Mouse (Mus musculus) mature B cell (primary cell): ENCODE measurements around the gene Cpeb4.

ENCODE experiments used
- in situ Hi-C: fragments of 300-500 bp; cut with MboI; formaldehyde crosslinking; loops from 2 replicates; pipeline ENCODE4 v1.14.3; 2019

The Cpeb4 gene

DNA sequence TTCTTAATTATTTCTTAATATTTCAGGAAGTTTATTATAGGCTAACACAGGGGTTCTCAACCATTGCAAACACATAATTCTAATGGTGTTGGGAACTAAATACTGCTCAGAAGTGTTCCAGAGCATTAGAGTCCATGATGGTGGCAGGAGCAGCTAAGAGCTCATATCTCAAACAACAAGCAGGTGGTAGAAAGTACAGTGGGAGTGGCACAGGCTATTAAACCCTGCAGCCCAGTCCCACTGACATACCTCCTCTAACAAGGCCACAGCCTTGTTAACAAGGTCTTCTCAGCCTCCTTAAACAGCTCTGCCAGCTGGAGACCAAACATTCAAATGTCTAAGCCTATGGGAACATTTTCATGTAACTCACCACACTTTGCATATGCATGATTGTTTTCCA, 27.2 kb downstream of the Cpeb4 start:
- in situ Hi-C loops: no loop called here

DNA sequence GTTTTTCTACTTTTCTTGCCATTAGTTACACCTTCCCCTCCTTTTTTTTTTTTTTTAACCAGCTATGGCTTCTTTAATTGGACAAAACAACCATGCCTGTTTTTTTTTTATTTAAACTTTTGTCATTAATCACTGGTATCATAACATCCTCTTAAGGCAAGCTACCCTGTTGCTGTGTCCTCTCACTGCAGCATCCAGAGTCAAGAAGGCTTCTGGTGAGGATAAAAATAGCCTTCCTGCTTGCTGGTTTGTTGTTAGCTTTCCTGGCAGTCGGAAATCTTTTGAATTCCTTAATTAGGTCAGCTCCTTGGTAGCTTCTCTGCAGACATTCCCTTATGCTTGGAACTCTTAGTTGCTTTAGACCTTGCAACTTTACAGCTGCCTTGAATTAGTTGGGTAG, 28.7 kb downstream of the Cpeb4 start:
- in situ Hi-C loops: no loop called here

DNA sequence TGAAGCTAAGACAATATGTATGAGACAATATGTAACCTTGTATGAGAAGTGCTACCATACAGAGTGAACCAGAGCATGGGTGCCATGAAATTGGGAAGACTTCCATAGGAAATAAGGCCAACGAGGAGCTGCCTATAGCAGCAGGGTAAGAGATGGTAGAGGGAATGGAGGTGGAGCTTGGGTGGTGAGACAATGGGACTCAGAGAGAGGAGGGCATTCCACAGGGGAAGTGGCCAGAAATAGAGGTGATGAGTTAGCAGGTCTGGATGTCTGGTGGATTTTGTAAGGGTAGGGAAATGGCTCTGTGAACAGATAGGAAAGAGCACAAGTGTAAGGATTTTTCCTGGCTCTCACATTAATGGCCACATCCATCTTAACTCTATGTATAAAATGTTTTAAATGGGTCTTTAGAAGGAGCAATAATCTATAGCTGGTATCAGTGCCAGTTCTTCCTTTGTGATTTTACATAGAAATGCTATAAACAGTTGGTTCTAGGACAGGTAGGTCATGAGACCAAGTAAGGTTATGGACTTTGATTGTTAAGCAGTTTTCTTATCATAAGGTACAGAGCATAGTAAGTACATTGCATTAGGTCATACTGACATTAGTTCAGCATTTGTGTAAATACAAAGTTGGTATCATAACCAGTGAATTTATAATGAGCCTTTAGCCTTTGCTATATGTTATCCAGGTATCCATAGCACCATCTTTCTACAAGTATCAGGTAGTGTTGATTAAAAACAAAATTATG, 30.4 kb downstream of the Cpeb4 start:
- in situ Hi-C loops: no loop called here

DNA sequence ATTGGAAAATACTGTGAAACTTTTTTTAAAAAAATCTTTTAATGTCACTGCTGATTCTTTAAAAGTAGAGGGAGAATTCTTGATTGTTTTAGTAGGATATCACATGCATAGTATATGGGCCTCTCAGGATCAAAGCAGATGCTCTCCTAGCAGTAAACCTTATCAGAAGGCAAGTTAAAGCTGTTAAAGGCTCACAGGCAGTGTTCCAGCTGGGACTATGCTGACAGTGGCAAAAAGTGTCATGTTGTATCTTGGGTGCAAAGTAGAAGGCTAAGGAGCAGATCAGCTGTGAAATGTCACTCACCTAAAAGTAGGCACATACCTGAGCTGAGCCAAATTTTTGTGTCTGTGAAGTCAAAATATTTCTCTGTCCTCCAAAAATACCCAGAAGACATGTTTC, 34.5 kb downstream of the Cpeb4 start:
- in situ Hi-C loops: no loop called here

DNA sequence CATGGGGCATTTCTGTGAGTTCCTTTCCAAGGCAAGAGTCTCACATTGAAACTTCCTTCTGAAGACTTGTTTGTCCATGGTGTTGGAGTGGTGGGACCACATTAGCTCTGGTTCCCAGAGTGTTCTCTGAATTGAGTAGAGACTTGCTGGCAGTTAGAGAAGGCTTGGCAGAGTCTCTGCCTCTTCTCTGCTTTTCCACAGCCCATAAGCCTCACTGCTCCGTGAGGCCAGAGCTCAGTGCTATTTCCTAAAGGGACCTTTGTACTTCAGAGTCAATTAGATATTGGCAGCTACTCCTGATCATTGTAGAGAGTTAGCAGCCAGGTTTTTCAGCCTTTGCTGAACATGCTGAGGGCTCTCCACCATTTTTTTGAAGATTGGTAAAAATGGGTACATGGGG, 35.6 kb downstream of the Cpeb4 start:
- in situ Hi-C loops: no loop called here

DNA sequence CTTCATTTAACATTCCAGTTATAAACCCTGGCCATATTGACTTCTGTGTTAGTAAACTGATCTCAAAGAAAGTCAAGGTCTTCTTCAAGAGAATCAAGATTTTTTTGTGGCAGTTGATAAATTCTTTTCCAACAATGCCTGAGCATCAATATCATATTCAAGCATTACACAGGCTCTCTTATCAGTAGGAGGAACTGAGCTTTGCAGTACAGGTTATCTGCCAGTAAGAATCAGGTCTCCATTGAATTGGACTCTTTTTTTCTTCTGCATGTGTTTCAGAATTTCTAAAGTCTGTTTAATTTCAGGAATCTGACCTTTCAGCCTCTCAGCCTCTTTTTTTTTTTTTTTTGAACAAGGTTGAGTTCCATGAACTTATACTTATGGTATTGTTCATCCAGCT, 40.9 kb downstream of the Cpeb4 start:
- in situ Hi-C loops: no loop called here

DNA sequence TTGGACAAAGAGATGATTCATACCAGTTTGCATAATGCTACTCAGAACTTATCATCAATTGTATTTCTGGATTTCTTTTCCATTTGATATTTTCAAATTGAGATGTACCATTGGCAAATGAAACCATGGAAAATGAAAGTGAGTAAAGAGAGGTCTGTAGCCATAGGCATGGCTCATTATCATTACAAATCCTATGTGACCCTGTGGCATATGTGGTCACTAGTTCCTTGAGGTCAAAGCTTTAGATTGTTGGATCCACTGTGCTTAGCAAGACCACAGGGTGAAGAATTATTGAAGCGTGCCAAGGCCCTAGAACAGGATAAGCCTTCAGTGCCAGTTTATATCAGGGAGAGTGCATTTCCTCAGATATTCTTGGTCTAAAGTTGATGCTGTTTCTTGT, 45.8 kb downstream of the Cpeb4 start:
- in situ Hi-C loops: no loop called here

DNA sequence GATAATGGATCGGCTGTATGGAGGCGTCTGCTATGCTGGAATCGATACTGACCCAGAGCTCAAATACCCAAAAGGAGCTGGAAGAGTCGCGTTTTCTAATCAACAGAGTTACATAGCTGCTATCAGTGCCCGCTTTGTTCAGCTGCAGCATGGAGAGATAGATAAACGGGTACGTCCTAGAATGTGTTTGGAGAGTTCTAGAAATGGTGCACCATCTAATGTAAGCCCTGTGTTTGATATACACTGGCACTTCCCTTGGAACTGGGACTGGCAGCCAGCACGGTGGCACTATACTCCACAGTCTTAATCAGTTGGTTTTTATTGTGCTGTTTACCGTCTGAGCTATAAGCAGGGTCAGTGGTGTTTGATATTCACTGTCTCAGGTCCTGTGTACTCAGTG, 58.0 kb downstream of the Cpeb4 start:
- in situ Hi-C loops: no loop called here

DNA sequence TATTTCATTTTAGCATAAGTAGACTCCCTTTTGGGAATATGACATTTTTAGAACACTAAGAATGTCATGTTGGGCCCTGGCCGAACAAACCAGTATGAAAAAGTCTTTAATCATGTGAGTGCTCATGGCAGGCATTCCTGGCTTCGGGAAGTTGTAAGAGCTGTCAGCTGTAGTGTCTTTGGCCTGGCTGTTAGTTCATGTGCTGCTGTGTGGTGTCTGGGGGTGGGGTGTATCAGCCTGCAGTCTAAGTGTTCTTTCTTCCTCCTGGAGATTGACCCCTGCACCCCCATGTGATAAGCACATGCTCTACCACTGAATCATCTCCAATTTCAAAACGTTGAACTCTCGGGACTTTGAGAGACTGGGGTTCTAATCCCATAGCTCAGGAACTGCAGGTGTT, 63.6 kb downstream of the Cpeb4 start:
- in situ Hi-C loops: no loop called here

DNA sequence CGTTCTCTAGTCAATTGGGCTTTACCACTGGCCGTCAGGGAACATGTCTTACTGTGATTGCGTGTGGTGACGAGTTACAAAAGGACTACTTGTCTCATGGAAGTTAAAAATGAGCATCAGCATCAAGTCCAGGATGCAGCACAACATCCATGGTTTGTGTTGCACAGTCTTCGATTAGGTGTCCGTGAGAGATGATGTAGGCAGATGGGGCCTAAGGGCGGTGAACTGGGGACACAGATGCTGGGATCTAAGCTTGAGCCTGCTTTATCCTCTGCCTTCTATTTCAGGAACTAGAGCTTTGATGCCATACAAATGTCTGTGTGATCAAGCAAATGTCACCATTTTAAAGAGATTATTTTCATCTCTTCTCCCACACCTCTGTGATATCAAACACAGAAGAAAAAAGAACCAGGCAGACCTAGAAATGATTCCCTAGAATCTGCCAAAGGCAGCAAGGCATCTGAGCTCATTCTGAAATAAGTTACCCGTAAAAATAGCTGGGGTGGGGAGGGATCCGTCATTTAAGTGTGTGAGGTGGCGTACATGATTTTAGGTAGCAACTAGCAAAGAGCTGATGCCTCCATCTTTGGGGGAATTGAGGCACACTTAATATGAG, 65.0 kb downstream of the Cpeb4 start:
- in situ Hi-C loops: no loop called here

DNA sequence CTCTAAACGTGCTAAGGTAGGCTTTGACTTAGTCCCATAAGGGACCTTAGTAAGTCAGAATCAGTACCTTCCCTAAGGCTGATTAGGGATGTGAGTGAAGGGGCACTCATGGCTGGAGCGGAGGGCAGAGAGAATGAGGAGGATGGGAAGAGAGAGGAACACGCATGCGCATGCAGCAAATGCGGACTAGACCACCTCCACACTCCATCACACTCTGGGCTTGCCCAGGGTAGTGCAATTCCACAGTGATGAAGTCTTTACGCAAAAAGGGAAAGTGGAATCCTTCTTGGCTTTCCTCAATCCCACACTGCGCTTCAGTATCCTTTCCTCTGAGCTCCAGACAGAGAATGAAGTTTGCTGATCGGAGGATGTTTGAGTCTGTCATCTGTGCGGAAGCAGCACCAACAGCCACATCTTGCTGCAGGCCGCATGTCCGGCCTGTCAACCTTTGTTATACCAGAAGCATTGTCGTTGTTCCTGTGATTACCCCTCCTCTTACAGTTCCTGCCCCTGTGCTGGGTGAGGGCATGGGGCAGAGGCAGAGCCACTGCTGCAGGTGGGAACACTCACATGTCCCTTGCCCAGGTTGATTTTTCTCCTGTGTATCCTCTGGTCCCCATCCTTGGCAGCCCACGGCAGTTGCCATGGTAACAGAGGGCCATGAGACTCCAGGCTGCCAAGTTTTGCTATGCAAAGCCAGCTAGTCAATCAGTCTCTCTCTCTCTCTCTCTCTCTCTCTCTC, 69.1 kb downstream of the Cpeb4 start:
- in situ Hi-C loops: no loop called here

DNA sequence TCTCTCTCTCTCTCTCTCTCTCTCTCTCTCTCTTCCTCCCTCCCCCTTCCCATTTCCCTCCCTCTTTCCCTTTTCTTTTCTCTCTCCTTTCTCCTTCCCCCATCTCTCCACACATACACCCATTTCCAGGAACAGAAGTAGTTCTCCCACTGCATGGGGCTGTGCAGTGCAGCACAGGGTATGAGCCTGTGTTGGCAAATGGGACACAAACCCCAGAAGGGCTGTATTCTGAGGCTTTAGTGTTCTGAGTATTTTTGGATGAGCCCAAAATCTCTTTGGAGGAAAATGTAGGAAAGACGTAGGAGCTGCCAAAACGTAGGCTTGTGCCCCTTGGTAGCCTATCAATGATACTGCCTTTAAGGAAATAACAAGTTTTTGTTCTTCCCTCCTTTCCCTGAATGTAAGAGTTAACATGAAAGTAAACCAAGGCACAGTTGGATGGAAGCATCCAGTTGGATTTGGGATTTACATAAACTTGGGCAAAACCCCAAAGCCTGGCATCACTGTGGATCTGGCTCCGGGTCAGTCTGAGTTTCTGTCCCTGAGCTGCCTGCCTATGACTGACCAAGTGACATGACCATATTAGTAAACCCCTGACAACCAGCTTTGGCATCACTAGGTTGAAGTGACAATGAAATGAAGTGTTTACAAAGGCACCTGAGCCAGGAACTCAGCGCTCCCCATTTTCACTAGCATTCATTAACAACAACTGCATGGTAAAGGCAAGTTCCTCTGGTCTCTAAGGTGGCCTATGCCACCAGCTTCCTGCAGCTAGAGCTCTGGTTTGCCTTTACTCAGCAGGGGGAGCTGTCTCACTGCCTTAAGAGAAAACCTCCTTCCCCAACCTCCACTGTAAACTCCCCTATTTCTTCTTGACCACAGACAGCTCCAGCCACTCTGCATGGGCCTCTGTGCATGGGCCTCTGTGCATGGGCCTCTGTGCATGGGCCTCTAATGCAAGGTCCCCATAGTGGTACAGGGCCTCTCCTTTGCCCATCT, 69.9 kb downstream of the Cpeb4 start:
- in situ Hi-C loops: no loop called here

DNA sequence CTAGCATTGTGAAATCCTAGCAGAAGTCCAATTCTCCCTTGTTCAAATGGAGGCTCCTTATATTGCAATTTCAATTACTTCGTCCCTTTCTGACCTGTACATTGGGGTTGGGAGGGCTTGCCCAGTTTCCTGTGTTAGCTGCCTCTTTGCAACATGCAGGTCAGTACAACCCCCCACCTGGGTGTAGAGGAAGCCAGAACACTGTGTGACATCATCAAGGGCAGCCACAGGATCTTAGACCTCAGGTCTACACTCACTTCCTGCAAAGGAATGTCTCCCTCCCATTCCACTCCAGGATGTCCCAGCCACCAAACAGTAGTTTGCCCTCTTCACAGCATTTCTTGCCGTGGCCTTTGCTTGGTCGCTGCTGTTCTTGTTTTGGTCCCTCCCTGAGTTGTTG, 73.5 kb downstream of the Cpeb4 start:
- in situ Hi-C loops: loop anchor here (5.0 kb wide), 1 partner anchor 268 kb away; no protein-coding TSS in a partner anchor

DNA sequence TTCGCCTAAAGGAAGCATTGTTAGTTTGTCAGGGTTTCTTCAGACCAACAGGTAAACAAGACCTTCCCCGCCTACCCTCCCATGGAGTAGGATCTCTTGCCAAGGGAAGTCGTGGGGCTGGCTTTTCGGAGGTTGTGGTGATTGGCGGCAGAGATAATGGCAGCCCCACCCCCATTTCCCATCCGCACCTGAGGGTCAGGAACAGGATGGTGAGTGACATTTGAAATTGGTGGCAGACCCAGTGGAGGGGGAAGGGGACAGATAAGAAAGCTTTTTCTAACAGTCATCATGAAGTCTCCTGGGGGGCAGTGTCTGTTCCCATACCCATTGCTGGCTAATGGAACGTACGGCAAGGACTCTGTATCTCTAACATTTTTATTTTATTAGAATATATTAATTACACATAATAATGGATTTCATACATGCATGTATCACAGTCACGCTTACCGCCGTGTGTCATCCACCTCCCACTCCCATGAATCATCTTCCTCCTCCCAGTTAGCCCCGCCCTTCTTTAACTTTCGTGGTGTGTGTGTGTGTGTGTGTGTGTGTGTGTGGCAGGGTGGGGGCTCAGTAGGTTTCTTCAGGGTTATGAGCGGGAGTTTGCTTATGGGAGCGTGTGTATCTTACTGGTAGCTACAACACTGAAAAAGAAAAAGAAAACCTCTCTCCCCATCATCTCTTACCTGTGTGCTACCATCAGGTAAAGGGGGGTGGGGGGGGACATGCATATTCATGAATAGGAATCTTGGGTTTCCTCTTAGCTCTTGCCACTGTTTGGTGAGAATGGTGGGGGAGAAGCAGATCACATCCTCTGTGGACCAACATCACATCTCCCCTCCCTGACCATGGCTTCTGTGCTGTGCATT, 76.7 kb downstream of the Cpeb4 start:
- in situ Hi-C loops: loop anchor here (5.0 kb wide), 1 partner anchor 271 kb away; no protein-coding TSS in a partner anchor

DNA sequence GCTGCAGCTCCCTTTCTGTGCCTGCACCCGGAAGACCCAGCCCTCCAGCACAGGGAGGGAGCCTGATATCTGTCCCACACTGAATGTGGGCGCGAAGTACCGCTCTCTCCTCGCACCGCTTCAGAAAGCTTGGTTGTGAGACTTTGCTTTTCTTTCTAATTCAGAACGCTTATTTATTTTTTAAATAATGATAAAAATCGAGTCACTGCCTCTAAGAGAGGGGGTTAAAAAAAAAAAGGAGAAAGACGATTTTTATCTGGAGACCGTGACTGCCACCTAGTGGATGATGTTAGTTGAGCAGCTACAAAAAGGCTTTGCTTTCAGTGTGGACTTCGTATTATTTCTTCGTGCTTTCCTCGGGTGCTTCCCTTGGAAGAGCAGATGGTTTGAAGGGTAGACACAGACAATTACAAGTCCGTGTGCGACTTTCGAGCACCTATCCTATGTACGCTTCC, 77.3 kb downstream of the Cpeb4 start:
- in situ Hi-C loops: loop anchor here (5.0 kb wide), 1 partner anchor 272 kb away; no protein-coding TSS in a partner anchor

DNA sequence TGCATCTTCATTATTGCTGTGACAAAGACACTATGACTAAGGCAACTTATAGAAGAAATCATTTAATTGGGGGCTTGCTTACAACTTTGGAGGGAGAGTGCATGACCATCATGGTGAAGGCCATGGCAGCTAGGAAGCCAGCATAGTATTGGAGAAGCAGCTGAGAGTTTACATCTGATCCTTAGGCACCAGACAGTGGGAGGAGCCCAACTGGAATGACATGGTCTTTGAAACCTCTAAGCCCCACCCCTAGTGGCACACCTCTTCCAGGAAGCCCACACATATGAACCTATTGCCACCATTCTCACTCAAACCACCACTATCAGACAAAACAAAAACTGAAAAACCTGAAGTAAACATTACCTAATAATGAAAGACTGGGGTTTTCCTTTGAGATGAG, 88.1 kb downstream of the Cpeb4 start:
- in situ Hi-C loops: no loop called here

DNA sequence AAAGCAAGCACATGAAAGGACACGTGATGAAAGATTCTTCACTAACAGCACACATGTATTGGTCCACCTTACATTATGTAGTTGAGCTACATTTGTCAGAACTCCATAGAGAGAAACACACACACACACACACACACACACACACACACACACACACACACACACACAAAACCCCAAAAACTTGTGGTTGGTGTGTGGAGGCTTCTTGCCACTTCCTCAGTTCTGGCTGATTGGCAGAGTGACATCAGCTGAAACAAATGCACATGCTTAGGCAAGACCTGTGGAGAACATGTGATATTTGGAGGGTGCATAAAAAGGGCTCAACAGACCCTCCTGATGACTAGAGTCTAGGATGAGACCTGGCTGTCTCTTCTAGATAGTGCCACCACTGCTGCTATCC, 92.0 kb downstream of the Cpeb4 start:
- in situ Hi-C loops: no loop called here

DNA sequence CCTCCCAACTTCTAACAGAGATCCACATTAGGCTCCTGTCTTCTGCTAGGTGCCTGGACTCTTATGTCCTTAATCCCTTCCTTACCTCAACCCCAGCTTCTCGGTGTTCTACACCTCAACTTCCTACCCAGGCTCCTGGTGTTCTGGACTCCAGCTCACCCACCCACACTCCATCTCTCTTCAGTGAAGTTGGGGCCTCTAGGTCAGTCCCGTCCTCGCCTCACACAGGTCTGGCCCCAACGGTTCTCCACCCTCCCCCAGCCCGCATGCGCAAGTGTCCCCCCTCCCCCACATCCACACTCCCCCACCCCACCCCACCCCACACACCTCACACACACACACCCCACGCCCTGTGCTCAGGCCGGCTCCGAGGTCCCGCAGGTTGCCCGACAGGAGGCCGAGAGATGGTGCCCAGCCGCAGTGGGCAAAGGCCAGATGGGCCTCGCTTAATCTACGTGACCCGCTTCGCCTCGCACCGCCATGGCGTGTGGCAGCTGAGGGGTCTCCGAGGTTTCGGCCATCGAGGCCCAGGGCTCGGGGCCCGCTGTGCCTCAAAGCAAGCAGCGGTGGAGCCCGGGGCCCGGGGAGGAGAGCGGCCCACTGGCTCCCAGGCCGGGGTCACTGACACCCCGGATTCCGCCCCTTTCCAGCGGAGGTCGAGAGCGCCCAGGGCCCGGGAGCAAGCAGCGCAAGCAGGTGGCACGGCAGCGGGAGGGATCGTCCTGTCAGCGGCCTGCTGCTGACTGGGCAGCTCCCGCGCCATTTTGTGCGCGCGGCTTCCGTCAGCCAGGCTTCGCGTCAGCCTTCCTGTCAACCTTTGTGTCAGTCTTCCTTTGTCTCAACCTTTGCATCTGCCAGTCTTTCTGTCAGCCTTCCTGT, 93.5 kb downstream of the Cpeb4 start, which contains the start of gene 4930524B15Rik:
Gene 4930524B15Rik, plus strand, starts transcription at position 337 of the 879 bp plus-strand sequence.
- in situ Hi-C loops: no loop called here

DNA sequence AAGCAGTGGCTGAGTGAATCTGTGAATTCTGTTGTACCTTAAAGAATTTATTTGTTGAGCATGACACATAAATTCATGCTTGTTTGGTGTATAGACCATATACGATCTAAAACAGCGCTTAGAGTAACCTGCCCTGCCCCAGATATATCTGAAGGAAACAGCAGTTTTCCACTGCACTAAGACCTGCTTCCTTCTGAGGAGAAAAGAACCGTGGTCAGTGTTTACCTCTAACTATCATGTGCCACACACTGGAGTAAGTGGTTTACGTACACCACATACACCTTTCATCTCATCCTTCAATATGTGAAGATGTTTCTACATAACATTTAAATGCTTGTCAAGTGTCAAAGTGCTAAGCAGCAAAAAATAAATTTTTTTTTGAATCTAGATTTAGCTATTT, 102.1 kb downstream of the Cpeb4 start:
- in situ Hi-C loops: no loop called here
